Mouse (Mus musculus) C2C12 (cell line): ENCODE results near the gene Gal3st2. TPM values are rescaled to one million over a fixed set of nuclear protein-coding genes. Genes with fewer than 3 reads are reported as not detected.
"Not testable (repeated sequence)": the region's sequence is repeated elsewhere in the genome, so short reads cannot be mapped to it uniquely, and the experiment has no call there.

Experiments
- H3K27me3 ChIP-seq: one replicate; pipeline ENCODE4 v1.6.1; 2011; ENCODE audit not compliant: control insufficient read depth, insufficient read depth, insufficient read length
- H3K36me3 ChIP-seq: one replicate; pipeline ENCODE4 v1.6.1; 2011; ENCODE audit not compliant: control insufficient read depth, insufficient read depth
- H3K4me3 ChIP-seq: one replicate; pipeline ENCODE4 v1.5.1; 2011; ENCODE audit warnings: mild to moderate bottlenecking, control low read depth; ENCODE audit not compliant: poor library complexity, insufficient read depth, severe bottlenecking
- H3K79me2 ChIP-seq: one replicate; pipeline ENCODE4 v1.6.1; 2011; ENCODE audit not compliant: control insufficient read depth, insufficient read depth
- H3K79me3 ChIP-seq: one replicate; pipeline ENCODE4 v1.6.1; 2011; ENCODE audit warnings: low read depth, control low read depth
- H3ac ChIP-seq: one replicate; pipeline ENCODE3; 2011; ENCODE audit warnings: low read depth; ENCODE audit not compliant: control insufficient read depth, insufficient read length
- CEBPB ChIP-seq: IDR thresholded peaks from one replicate; pipeline ENCODE4 v1.6.1; 2011; ENCODE audit warnings: low read depth, mild to moderate bottlenecking, control low read depth, moderate library complexity
- CTCF ChIP-seq: IDR thresholded peaks from one replicate; pipeline ENCODE4 v1.5.1; 2011; ENCODE audit not compliant: control insufficient read depth, insufficient read depth, insufficient read length
- FOSL1 ChIP-seq: IDR thresholded peaks from one replicate; pipeline ENCODE4 v1.8.0; 2011; ENCODE audit warnings: mild to moderate bottlenecking, low read length; ENCODE audit not compliant: poor library complexity, insufficient read depth, severe bottlenecking
- MAX ChIP-seq: IDR thresholded peaks from one replicate; pipeline ENCODE4 v1.6.1; 2011; ENCODE audit warnings: mild to moderate bottlenecking, control low read depth
- MYOD1 ChIP-seq: IDR thresholded peaks from one replicate; pipeline ENCODE4 v1.6.1; 2011; ENCODE audit warnings: low read depth; ENCODE audit not compliant: control insufficient read depth, insufficient read length
- MYOG ChIP-seq: IDR thresholded peaks from one replicate; pipeline ENCODE4 v1.6.1; 2011; ENCODE audit not compliant: control insufficient read depth, insufficient read length; ENCODE audit errors: extremely low read depth
- USF1 ChIP-seq: IDR thresholded peaks from one replicate; pipeline ENCODE4 v1.6.1; 2011; ENCODE audit warnings: low read depth, mild to moderate bottlenecking, control low read depth, moderate library complexity
- polyA plus RNA-seq: library from polyadenylated mRNA; unstranded; fragments of >200 nt; fragmentation: generic; extraction: Trizol; gene quantifications from one replicate; pipeline ENCODE4 v1.2.1, GENCODE M21; 2012; ENCODE audit warnings: missing spikeins

The Gal3st2 gene
- polyA plus RNA-seq, 1 experiment, result not detected

DNA sequence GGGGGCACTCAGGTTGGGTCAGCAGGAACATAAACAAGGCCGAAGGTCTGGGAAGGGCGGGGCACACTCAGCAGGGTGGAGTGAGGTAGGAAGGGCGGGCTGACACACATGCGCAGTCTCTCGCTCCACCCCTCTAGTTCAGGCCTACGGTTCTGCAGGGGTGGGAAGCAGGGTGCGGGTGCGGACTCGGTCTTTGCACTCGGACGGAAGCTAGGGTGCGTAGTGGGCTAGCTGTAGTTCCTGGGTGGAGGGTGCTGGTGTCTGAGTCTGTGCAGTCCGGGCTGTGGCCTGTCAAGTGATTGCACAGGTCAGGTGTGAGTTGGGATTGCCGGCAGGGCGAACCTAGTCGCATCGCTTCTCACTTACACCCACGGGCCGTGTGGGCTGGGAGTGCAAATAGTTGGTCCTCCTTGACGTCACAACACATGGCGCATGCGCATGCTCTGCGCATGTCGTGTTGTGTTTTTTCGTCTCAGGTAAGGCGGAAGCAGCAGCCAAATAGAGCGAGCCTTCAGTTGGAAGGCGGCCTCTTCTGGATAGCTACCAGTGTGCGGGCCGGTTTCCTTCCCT, 35.9 kb upstream of the Gal3st2 start:
- Histone ChIP-seq H3ac (peak overlapping the region; percentile 94), H3K4me3 (peak overlapping the region; percentile 35), H3K79me3 (no peaks in the 10 kb centered on the region), H3K79me2 (no peaks in the 10 kb centered on the region), H3K36me3 (peaks cover 7% of the 10 kb centered on the region), H3K27me3 (no peaks in the 10 kb centered on the region)
- TF ChIP-seq CTCF, result no peak
- TF ChIP-seq MAX, result peak; percentile 38
- peak; percentile 16 for TF ChIP-seq MYOD1
- TF ChIP-seq USF1, result no peak
- no peak for TF ChIP-seq MYOG

GRCm38 (mm10) chr1:93825771-93826539, 35.2 kb upstream of the Gal3st2 start:
- Histone ChIP-seq H3K4me3 (peak overlapping the region; percentile 35), H3ac (peak overlapping the region; percentile 19), H3K36me3 (peaks cover 3% of the 10 kb centered on the region), H3K79me3 (no peaks in the 10 kb centered on the region), H3K27me3 (no peaks in the 10 kb centered on the region), H3K79me2 (no peaks in the 10 kb centered on the region)
- TF ChIP-seq CEBPB (no peak), FOSL1 (no peak), MYOD1 (no peak), USF1 (no peak), CTCF (no peak), MAX (no peak), MYOG (no peak)

DNA sequence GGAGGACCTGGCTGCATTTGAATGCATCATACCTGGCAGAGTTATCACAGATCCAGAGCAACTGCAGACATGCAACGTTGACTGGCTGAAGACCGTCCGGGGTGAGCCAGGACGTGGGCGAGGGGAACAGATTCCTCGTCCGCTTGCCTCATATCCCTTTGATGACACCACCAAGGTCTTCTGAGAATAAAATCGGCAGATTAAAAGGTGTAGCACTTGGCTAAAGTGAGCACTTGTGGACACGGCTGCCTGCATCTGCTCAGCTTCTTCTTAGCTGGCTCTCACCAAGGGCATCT, 34.6 kb upstream of the Gal3st2 start:
- TF ChIP-seq USF1, result no peak
- no peak for TF ChIP-seq FOSL1
- no peak for TF ChIP-seq MYOD1
- no peak for TF ChIP-seq MAX
- no peak for TF ChIP-seq CTCF
- no peak for TF ChIP-seq CEBPB
- no peak for TF ChIP-seq MYOG
- Histone ChIP-seq H3K36me3 (no peaks in the 10 kb centered on the region), H3K79me3 (no peaks in the 10 kb centered on the region), H3K27me3 (no peaks in the 10 kb centered on the region), H3K79me2 (no peaks in the 10 kb centered on the region), H3ac (no peak overlapping the region), H3K4me3 (no peak overlapping the region)

DNA sequence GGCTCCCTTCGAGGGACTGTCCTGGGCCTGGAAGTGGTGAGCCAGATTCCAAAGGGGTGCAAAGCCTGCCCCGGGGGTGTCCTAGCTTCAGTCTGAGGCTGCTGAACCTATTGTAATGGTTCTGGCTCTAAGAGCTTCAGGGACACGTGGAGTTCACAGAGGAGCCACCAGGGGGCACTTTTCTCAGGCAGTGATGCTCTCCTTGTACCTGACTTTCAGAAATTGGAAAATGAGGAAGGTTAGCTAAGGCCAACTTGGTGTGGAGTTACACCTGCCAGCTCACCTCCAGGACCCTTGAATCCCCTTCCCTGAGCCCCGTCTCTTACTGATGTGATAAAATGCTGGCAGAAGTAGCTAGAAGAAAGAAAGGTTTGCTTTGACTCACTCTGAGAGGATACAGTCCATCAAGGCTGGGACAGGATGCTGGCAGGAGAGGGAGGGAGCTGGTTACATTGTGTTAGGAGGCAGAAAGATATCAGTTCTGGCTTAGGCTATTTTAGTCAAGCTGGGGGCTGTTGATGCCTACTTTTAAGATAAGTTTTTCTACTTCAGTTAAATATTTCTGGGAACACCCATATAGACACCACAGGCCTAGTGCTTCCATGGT, 28.2 kb upstream of the Gal3st2 start:
- H3ac ChIP-seq, H3K27me3 ChIP-seq, H3K79me2 ChIP-seq, H3K4me3 ChIP-seq, H3K79me3 ChIP-seq, H3K36me3 ChIP-seq: not testable (repeated sequence)

DNA sequence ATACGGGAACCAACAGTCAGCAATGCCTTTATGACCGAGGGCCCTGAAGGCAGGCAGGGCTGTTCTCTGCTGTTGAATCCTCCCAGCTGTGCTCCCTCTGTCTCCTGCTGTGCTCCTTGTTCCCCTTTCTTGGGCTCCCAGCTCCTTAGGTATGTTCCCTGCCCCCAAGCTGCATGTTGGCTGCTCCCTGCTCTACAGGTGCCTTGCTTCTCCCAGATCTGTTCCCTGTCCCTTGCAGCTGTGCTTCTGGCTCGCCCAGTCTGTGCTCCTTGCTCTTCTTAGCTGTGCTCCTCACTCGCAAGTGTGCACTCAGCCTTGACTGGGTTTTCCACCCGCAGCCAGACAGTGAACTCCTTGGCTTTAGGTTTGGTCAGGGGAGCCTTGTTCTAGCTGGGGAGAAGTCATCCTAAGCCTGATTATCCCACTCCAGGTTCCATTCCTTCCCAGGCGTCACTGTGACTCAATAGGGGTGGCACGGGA, 26.4 kb upstream of the Gal3st2 start:
- no peak overlapping the region for H3ac ChIP-seq
- no peaks in the 10 kb centered on the region for H3K27me3 ChIP-seq
- TF ChIP-seq CEBPB, result no peak
- TF ChIP-seq FOSL1, result no peak
- no peak for TF ChIP-seq MAX
- H3K4me3 ChIP-seq, result no peak overlapping the region
- no peaks in the 10 kb centered on the region for H3K79me3 ChIP-seq
- H3K79me2 ChIP-seq, result no peaks in the 10 kb centered on the region
- peaks cover 2% of the 10 kb centered on the region for H3K36me3 ChIP-seq

GRCm38 (mm10) chr1:93835211-93835610, 25.9 kb upstream of the Gal3st2 start:
- no peak for TF ChIP-seq CTCF
- TF ChIP-seq MAX, result no peak
- Histone ChIP-seq H3K79me2 (no peaks in the 10 kb centered on the region), H3ac (no peak overlapping the region), H3K4me3 (no peak overlapping the region), H3K79me3 (no peaks in the 10 kb centered on the region), H3K36me3 (peaks cover 2% of the 10 kb centered on the region), H3K27me3 (no peaks in the 10 kb centered on the region)
